Mouse (Mus musculus): ENCODE data around the gene 4933427D14Rik. TPM values are rescaled to one million over a fixed set of nuclear protein-coding genes. Genes with fewer than 3 reads are reported as not detected.

Gene 4933427D14Rik
- polyA plus RNA-seq, 1 experiment from 2014 or later = 14.1 TPM

DNA sequence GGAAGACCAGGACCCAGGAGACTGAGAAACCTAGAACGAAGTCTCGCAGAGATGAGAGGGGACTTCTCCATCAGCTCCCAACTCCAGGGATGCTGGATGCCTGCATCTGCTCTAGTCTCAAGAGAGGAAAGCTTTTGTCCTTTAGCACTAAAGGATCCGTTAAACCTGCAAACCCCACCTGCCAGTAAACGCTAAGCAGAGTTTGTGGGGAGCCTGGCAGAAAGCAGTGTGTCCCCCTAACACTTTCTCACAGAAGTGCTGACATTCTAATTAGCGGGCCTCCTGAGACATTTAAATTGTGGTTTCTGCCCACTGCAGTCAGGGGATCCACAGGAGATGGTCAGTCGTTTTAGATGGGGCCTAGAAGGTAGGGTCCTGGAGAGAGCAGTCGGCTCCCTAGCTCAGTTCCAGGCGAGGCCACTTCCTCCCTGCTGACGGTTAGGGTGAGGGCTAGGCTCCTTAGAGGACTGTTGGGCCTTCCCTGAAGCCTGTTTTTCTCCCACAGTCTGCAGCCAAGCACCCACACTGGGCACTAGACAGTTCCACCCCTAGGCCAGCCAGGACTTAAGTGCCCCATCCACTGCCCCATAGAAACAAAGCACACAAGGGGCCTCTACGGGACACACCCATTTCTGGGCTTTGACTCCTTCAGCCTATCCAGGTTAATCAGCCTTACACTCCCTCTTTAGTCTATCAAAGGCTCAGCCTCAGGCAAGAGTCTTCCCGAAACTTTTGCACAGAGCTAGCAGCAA, 70.9 kb downstream of the 4933427D14Rik start:
- 25% methylated on average over 11 of the region's 11 CpGs for WGBS
- H3K9ac ChIP-seq (ENCODE audit: low read depth, low read length) = peak overlapping the region; percentile 83
- peak overlapping the region; percentile 65 for H3K4me3 ChIP-seq (ENCODE audit: low read length)
- ATAC-seq = no peak
- peak overlapping the region; percentile 90 for H3K4me2 ChIP-seq (ENCODE audit: low read length)
- H3K4me1 ChIP-seq (ENCODE audit: control insufficient read depth, insufficient read depth, low read depth, low read length) = peaks cover 16% of the 10 kb centered on the region
- H3K27ac ChIP-seq (ENCODE audit: low read depth, low read length) = no peak overlapping the region
- no peaks in the 10 kb centered on the region for H3K27me3 ChIP-seq (replicated peaks; ENCODE audit: control insufficient read depth, insufficient read depth, low read length)
- no peaks in the 10 kb centered on the region for H3K36me3 ChIP-seq (ENCODE audit: control insufficient read depth, insufficient read depth, low read length)
- H3K9me3 ChIP-seq (ENCODE audit: control insufficient read depth, low read length) = no peaks in the 10 kb centered on the region

DNA sequence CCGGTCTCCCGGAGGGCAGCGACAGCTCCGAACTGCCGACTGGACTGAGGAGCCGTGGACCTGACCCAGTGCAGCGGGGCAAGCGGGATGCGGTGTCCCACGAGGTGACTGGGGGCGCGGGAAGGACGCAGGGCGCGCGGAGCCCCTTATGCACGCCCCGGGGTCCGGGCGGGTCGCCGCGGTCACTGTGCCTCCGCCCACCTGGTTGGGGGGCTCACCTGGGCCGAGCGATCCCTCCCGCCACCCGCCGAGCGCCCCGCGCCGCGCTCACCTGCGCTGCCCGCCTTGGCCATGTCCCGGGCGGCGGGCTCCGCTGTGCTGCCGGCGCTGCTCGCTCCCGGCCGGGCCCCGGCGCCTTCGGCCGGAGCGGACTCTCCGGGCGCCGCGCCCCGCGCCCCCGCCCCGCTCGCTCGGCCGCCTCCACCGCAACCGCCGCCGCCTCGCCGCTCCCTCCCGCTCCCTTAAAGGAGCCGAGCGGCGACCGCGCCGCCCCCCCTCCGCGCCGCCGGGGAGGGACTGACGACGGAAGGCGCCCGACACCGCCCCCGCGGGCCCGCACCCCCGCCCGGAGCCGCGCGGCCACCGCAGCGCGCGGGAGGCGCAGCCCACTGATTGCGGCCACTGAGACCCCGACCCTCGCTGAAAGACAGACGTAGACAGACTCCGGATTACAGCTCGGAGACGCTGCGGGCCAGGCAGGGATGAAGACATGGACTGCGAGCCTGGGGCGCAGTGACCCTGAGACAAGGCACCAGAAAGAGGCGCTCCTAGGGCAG, 71.7 kb downstream of the 4933427D14Rik start, which contains the start of gene Pitpnm3:
Pitpnm3 (minus strand) TSS at position 396 of the 776 bp plus-strand sequence.
- Histone ChIP-seq H3K27me3 (replicated peaks; ENCODE audit: control insufficient read depth, insufficient read depth, low read length) (no peaks in the 10 kb centered on the region), H3K9ac (ENCODE audit: low read depth, low read length) (peak within 1 kb of the TSS; percentile 83), H3K27ac (ENCODE audit: low read depth, low read length) (peak within 1 kb of the TSS; percentile 36), H3K36me3 (ENCODE audit: control insufficient read depth, insufficient read depth, low read length) (no peaks in the 10 kb centered on the region), H3K4me3 (ENCODE audit: low read length) (peak within 1 kb of the TSS; percentile 65), H3K9me3 (ENCODE audit: control insufficient read depth, low read length) (no peaks in the 10 kb centered on the region), H3K4me2 (ENCODE audit: low read length) (peak within 1 kb of the TSS; percentile 90), H3K4me1 (ENCODE audit: control insufficient read depth, insufficient read depth, low read depth, low read length) (peaks cover 16% of the 10 kb centered on the region)
- peak; percentile 54 for ATAC-seq
- under 1% methylated on average over 61 of the region's 107 CpGs for WGBS

DNA sequence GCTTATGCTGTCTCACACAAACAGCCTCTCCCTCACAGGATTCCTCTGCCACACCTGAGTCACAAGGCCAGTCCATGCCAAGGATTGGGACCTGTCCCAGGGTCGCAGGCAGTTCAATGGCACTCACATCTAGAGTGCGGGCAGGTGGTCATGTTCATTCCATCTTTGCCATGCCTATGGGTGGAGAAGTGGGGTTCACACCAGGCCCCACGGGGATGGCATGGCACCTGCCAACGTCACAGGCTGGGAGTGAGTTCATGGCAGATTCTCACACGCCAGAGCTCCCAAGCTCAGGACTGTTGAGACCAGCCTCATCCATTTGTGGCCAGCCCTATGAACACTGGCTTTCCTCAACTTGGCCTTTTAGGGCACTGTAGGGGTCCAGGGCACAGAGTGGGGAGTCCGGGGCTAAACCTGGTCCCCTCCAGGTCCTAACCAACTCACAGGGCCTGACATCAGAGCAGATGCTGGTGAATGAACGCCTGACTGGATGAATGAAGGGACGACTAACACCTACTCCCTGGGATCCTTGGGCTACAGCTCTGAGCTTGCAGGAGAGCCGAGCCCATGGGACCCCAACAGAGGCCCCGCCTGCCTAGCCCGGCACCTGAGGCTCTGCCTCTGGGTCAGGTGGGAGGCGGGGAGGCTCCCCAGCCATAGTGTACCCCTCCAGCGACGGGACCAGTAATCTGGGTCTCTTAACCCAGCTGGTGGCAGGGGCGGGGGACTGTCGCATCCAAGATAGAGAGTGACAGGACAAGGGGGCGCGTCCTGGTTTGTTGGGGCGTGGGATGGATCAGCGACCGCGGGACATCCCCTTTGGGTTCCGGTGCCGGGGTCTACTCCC, 72.5 kb downstream of the 4933427D14Rik start:
- no peaks in the 10 kb centered on the region for H3K27me3 ChIP-seq (replicated peaks; ENCODE audit: control insufficient read depth, insufficient read depth, low read length)

DNA sequence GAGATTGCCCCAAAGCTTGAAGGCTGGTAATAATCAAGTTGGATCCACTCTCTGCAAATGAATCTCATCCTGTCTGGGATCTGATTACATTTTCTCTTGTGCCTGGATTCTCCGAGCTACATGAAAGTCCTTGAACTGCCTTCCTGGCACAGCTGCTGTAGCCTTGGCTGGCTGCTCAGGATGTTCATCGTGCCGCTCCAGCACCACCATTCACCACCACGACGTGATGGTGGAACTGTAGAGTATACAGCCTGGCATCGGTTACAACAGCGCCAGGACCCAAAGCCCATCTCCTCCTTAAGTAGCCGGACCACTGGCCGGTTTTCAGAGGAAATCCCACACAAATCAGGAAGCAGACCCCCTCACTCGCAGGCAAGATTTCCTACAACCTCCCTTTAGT, 74.2 kb downstream of the 4933427D14Rik start:
- Histone ChIP-seq H3K4me2 (ENCODE audit: low read length) (no peak overlapping the region), H3K36me3 (ENCODE audit: control insufficient read depth, insufficient read depth, low read length) (no peaks in the 10 kb centered on the region), H3K27me3 (replicated peaks; ENCODE audit: control insufficient read depth, insufficient read depth, low read length) (no peaks in the 10 kb centered on the region), H3K4me1 (ENCODE audit: control insufficient read depth, insufficient read depth, low read depth, low read length) (peaks cover 22% of the 10 kb centered on the region), H3K27ac (ENCODE audit: low read depth, low read length) (no peak overlapping the region), H3K9ac (ENCODE audit: low read depth, low read length) (no peak overlapping the region), H3K9me3 (ENCODE audit: control insufficient read depth, low read length) (no peaks in the 10 kb centered on the region), H3K4me3 (ENCODE audit: low read length) (no peak overlapping the region)
- WGBS = 68% methylated on average over 10 of the region's 10 CpGs
- no peak for ATAC-seq

More for the DNA sequence above, 72.5 kb downstream of the 4933427D14Rik start:
- H3K27ac ChIP-seq (ENCODE audit: low read depth, low read length) = no peak overlapping the region
- H3K36me3 ChIP-seq (ENCODE audit: control insufficient read depth, insufficient read depth, low read length) = no peaks in the 10 kb centered on the region
- H3K4me3 ChIP-seq (ENCODE audit: low read length) = peak overlapping the region; percentile 65
- 17% methylated on average over 24 of the region's 24 CpGs for WGBS
- H3K9me3 ChIP-seq (ENCODE audit: control insufficient read depth, low read length) = no peaks in the 10 kb centered on the region
- peak overlapping the region; percentile 83 for H3K9ac ChIP-seq (ENCODE audit: low read depth, low read length)
- peak; percentile 28; the same call in 1 of the 2 replicates for ATAC-seq
- H3K4me1 ChIP-seq (ENCODE audit: control insufficient read depth, insufficient read depth, low read depth, low read length) = peaks cover 20% of the 10 kb centered on the region
- peak overlapping the region; percentile 90 for H3K4me2 ChIP-seq (ENCODE audit: low read length)

DNA sequence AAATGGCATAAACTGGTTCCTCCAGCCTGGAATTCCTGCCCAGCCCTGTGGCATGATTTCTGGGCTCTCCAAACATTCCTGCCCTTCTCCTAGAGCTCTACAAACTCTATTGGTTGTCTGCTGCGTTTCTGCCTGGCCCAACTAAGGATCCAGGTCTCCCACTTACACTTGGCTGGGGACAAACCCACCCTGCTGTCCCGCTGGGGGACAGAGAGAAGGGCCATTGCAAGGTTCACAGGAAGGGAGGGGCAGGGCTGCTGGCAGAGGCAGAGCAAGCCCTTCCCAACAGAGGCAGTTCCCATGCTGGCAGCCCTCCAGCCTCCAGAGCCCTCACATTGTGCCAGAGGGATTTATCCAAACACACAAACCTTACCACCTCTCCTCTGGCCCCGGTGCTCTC, 75.0 kb downstream of the 4933427D14Rik start:
- no peaks in the 10 kb centered on the region for H3K27me3 ChIP-seq (replicated peaks; ENCODE audit: control insufficient read depth, insufficient read depth, low read length)
- no peak overlapping the region for H3K4me2 ChIP-seq (ENCODE audit: low read length)
- H3K36me3 ChIP-seq (ENCODE audit: control insufficient read depth, insufficient read depth, low read length) = no peaks in the 10 kb centered on the region
- peaks cover 26% of the 10 kb centered on the region for H3K4me1 ChIP-seq (ENCODE audit: control insufficient read depth, insufficient read depth, low read depth, low read length)
- peak overlapping the region; percentile 19; the same call in 1 of the 2 replicates for H3K27ac ChIP-seq (ENCODE audit: low read depth, low read length)
- no peak overlapping the region for H3K4me3 ChIP-seq (ENCODE audit: low read length)
- no peaks in the 10 kb centered on the region for H3K9me3 ChIP-seq (ENCODE audit: control insufficient read depth, low read length)
- H3K9ac ChIP-seq (ENCODE audit: low read depth, low read length) = no peak overlapping the region
- ATAC-seq = no peak
- 8% methylated on average over 3 of the region's 3 CpGs for WGBS

DNA sequence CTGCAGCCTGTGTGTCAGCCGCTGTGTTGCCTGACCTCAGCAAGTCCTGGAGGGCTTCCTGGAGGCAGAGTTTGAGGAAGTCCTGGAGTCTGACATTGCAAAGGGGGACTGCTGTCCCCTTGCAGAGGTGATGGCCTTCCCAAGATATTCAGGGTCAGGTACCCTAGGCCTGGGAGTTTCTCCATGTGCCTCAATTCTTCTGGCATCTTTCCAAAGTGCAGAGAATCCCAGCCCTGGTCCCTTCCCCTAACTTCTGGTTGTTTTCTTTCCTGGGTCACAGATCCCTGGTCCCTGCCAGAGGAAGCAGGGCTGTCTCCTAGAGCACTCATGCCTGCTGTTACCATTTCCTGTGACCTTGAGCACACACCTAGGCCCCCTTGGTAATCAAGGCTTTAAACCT, 75.6 kb downstream of the 4933427D14Rik start:
- 89% methylated on average over 1 of the region's 1 CpGs for WGBS
- Histone ChIP-seq H3K4me1 (ENCODE audit: control insufficient read depth, insufficient read depth, low read depth, low read length) (peaks cover 26% of the 10 kb centered on the region), H3K4me2 (ENCODE audit: low read length) (no peak overlapping the region)

DNA sequence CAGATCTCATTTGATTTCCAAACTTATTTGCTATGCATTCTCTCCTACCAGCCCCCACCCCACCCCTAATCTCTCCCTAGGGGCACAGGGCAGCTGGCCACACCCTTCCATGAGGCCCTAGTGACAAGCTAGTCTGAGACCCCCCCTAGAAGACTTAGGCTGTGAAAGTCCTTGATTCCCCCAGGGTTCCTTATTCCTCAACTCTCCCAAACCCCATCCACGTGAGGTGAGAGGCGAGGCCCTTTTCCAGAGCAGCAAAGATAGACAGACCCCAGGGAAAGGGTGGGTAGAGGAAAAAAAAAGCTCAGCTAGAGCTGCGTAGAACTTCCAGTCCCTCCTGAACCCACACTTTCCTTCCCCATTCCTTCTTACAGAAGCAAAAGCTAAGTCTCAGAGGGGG, 76.4 kb downstream of the 4933427D14Rik start:
- Histone ChIP-seq H3K4me2 (ENCODE audit: low read length) (no peak overlapping the region), H3K9me3 (ENCODE audit: control insufficient read depth, low read length) (no peaks in the 10 kb centered on the region), H3K4me1 (ENCODE audit: control insufficient read depth, insufficient read depth, low read depth, low read length) (peaks cover 23% of the 10 kb centered on the region), H3K36me3 (ENCODE audit: control insufficient read depth, insufficient read depth, low read length) (no peaks in the 10 kb centered on the region), H3K9ac (ENCODE audit: low read depth, low read length) (no peak overlapping the region), H3K27me3 (replicated peaks; ENCODE audit: control insufficient read depth, insufficient read depth, low read length) (no peaks in the 10 kb centered on the region), H3K4me3 (ENCODE audit: low read length) (no peak overlapping the region), H3K27ac (ENCODE audit: low read depth, low read length) (no peak overlapping the region)
- ATAC-seq = no peak
- 79% methylated on average over 3 of the region's 3 CpGs for WGBS

More for the DNA sequence above, 75.6 kb downstream of the 4933427D14Rik start:
- H3K27ac ChIP-seq (ENCODE audit: low read depth, low read length) = no peak overlapping the region
- H3K4me3 ChIP-seq (ENCODE audit: low read length) = no peak overlapping the region
- H3K27me3 ChIP-seq (replicated peaks; ENCODE audit: control insufficient read depth, insufficient read depth, low read length) = no peaks in the 10 kb centered on the region
- no peaks in the 10 kb centered on the region for H3K36me3 ChIP-seq (ENCODE audit: control insufficient read depth, insufficient read depth, low read length)
- no peak overlapping the region for H3K9ac ChIP-seq (ENCODE audit: low read depth, low read length)
- H3K9me3 ChIP-seq (ENCODE audit: control insufficient read depth, low read length) = no peaks in the 10 kb centered on the region
- ATAC-seq = no peak

DNA sequence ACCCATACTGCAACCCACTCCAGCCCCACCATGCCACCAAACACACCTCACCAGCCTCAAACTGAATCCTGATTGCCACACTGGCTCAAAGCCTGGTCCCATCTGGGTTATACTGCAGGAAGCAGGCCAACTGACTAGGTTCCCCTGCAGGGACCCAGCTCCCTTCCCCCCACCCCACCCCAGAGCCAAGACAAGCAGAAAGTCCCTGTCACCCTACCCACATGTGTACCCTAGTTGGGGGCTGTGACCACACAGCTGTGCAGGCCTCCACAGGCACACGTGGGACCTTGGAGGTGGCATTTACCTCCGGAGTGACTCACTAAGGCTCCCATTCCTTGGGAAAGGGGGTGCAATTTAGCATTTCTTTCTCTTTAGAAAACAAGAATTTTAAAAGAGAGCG, 76.8 kb downstream of the 4933427D14Rik start:
- 81% methylated on average over 3 of the region's 3 CpGs for WGBS
- Histone ChIP-seq H3K36me3 (ENCODE audit: control insufficient read depth, insufficient read depth, low read length) (no peaks in the 10 kb centered on the region), H3K27me3 (replicated peaks; ENCODE audit: control insufficient read depth, insufficient read depth, low read length) (no peaks in the 10 kb centered on the region), H3K4me3 (ENCODE audit: low read length) (no peak overlapping the region), H3K27ac (ENCODE audit: low read depth, low read length) (no peak overlapping the region), H3K4me2 (ENCODE audit: low read length) (no peak overlapping the region), H3K9ac (ENCODE audit: low read depth, low read length) (no peak overlapping the region), H3K4me1 (ENCODE audit: control insufficient read depth, insufficient read depth, low read depth, low read length) (peaks cover 23% of the 10 kb centered on the region), H3K9me3 (ENCODE audit: control insufficient read depth, low read length) (no peaks in the 10 kb centered on the region)
- ATAC-seq = no peak

All from hindbrain, embryonic 16.5 days (tissue).